Mouse (Mus musculus) frontal cortex, postnatal 14 days (tissue): ENCODE measurements around the gene Mid1.
A peak's percentile ranks its signal among the peaks of the same experiment; 100 is the strongest.
"Not testable (repeated sequence)": the region's sequence is repeated elsewhere in the genome, so short reads cannot be mapped to it uniquely, and the experiment has no call there.

Experiments used
- DNase-seq, 2 experiments: peaks; one replicate each; pipeline ENCODE4 v3.0.0; 2022; ENCODE audit warnings: low spot score in 2 of 2

Mid1 gene

DNA sequence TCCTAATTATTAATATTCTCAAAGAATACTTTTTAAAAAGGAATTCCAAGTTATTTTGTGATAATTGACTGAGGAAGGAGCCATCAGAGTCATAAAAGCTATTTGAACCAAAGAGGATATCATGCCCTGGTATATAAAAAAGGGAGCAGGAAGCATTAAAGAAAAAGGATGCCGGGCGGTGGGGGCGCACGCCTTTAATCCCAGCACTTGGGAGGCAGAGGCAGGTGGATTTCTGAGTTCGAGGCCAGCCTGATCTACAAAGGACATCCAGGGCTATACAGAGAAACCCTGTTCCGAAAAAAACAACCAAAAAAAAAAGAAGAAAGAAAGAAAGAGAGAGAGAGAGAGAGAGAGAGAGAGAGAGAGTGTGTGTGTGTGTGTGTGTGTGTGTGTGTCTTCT is 286.6 kb downstream of the Mid1 start:
- not testable (repeated sequence) for DNase-seq

DNA sequence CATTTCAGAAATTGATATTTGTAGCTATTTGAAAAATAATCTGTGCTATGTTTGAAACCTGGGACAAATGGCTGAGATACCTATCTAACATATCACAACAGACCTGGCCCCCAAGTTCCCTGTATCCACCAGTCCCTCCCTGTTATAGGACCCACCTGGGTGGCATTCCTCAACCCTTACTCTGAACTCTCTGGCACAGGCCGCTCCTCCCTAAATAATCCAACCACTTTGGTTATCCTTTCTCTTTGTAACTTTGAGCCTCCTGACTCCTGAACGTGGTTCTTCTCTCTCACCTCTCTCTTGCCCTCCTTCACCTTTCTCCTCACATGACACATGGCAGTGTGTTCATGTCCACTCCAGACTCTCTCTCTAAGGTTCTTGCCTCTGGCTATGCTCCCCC is 287.1 kb downstream of the Mid1 start:
- DNase-seq = peak in 1 of 2 experiments; percentile 2

DNA sequence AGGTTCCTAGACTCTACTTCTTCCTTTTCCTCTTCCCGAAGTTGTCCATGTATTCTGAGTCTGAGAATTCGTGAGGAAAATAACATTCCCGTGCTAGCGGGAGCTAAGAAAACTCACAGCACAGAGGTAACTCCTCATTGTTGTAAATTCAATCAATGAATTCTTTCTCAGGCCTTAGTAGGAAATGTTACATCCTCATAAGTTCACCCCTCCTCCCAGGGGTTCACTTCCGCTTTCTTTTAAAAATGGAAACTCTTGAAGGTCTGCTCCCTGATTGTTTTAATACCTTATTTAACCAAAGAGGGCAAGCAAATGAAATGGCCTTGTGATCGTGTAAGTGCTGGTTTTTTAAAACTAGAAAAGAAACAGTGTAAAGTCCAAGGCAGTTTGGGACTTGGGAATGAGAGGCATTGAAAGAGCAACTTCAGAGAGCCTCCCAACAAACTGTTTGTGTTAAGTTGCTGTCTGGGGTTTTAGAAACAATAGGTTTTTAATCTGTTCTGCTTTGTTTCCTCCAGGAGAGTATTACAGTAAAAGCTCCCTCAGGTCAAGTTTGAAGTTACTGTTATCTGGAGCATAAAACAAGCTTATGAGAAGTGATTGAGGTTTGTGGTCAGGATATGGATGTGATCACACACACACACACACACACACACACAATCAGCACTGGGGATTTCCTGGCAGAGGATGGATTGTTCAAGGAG is 287.9 kb downstream of the Mid1 start:
- peak in 1 of 2 experiments; percentile 3 for DNase-seq

DNA sequence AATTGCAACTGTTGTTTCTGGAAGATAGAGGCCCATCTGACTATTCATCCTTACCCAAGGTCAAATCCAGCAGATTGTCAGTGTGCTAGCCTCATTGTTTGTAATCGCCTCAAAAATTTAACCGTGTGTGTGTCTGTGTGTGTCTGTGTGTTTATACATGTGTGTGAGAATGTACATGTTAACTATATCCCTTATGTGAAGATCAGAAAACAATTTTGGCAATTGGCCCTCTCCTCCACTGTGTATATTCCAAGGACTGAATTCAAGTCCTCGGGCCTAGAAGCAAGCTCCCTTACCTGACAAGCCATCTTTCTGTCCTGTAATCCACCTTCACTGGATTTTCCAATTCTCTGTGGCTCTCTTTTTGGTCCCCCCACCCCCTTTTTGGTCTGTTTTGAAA is 288.8 kb downstream of the Mid1 start:
- peak in 1 of 2 experiments; percentile 9 for DNase-seq

DNA sequence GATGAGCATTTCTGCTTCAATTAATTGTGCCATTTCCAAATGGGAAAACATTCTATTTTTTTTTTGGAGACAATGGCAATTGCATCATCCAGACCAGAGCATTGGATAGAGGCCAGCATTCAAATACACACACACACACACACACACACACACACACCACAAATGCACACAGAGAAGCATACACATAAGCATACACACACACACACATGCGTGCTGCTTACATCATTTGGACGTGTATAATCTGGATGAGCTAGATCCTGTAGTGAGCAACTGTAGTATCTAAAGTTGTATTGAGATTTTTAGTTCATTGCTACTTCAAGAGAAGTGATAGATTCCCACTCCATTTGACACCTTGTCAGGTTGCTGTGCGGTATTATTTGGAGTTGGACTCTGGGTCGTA is 289.5 kb downstream of the Mid1 start:
- DNase-seq = peak in 1 of 2 experiments; percentile 6

DNA sequence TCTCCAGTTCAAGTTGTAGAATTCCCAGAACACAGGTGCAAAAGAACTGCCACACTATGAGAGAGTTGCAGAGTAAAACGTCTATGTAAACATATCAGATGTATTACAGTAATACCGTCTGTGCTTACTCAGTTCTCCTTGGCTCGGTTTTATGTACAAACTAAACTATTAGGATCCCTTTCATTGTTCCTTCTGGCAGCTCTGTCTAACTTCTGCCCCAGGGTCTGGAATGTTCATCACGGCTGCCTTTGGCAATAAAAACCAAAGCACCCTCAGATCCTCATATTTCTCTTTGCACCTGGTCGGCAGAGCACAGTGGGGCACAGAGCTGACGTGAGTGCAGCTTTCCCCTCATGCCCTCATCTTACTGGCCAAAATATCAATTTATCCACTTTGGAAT is 290.0 kb downstream of the Mid1 start:
- peak in 1 of 2 experiments; percentile 14 for DNase-seq

DNA sequence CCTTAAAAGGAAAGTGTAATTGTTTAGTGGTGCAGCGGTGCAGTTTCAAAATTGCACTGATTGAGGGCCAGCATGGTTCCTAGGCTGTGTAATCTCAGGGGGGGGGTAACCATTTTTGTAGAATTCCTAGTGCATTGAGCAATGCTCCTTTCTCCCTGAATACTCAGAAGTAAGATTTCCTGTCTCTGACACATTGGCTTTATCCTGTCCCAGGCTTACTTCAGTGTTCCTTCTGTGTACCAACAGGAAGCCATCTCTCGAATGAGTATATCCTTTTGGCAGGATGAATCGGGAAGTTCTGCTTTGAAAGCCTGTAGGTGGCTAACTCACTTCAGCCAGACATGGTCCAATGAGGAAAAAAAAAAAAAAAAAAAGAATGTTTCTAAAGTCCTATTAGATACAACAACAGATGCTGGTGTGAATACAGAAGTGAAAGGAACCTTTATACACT is 290.7 kb downstream of the Mid1 start:
- peak in 1 of 2 experiments; percentile 7 for DNase-seq

DNA sequence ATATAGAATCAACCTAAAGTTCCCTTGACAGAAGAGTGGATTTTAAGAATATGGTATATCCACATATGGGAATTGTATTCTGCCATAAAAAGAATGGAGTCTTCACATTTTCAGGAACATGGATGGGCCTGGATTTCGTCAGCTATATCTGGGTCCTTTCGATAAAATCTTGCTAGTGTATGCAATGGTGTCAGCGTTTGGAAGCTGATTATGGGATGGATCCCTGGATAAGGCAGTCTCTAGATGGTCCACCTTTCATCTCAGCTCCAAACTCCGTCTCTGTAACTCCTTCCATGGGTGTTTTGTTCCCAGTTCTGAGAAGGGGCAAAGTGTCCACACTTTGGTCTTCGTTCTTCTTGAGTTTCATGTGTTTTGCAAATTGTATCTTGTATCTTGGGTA is 291.3 kb downstream of the Mid1 start:
- peak in 1 of 2 experiments; percentile 2 for DNase-seq

DNA sequence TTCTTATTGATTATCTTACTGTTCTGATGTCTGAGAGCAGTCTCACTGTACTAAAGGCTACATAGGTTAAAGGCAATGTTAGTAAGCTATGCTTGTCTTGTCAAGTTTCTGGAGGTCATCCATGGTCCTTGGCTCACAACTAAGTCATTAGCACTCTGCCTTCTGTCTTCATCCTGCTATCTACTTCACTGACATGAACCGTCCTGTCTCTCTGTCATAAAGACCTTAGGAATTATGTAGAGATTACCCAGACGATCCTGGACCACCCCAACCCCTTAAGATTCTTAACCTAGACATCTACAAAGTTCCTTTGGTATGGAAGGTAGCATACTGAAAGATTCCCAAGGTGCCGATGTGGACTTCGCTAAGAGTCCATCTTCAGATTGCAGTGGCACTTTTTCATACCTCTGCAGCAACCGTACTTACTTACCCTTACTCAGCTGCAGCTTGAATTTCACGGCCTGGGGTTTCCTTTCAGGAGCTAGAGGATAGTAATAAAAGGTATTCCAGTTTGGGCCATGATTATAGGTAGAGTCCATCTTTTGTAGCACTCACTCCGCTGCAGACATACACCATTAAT is 292.9 kb downstream of the Mid1 start:
- DNase-seq = not testable (repeated sequence)

DNA sequence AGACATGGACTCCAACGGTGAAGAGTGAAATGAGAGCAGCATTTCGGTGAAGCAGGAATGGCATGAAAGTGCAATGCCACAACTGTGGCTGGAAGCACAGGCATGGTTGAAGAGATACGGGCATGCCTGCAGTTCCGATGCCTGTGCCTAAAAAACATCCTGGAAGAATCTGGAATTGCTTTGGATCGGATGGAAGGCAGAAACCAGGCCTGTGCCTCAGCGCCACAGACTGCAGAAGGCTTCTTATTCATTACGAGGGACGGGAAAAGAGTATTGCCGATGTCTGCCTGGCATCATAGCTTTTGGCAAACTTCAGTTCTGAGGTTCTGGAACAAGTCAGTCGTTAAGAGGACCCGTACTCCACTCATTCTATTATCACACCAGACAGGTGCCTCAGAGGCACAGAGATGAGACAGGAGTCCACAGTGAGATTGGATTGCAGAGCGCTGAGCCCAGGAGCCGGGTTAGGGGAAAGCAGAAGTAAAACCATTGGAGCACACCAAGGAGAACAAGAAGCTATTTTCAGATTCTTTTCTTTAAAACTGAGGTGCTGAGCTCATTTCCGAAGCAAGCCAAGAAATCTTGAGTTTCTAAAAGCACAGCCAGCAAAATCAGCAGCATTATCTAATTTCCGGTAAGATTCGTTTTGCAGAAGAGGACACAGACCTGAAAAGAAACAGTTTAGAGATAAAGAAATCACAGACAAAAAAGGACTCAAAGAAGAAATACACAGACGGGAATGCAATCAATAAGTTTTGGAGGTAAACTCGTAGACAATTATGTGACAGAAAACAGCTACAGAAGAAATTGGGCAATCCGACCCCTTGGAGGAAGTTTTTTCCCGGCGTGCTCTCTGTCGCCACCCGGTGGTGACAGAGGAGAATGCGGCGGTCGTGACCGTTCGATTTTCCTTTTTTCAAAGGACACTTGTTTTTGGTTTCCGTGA is 293.7 kb downstream of the Mid1 start:
- DNase-seq = peak; percentile 77 to 86

DNA sequence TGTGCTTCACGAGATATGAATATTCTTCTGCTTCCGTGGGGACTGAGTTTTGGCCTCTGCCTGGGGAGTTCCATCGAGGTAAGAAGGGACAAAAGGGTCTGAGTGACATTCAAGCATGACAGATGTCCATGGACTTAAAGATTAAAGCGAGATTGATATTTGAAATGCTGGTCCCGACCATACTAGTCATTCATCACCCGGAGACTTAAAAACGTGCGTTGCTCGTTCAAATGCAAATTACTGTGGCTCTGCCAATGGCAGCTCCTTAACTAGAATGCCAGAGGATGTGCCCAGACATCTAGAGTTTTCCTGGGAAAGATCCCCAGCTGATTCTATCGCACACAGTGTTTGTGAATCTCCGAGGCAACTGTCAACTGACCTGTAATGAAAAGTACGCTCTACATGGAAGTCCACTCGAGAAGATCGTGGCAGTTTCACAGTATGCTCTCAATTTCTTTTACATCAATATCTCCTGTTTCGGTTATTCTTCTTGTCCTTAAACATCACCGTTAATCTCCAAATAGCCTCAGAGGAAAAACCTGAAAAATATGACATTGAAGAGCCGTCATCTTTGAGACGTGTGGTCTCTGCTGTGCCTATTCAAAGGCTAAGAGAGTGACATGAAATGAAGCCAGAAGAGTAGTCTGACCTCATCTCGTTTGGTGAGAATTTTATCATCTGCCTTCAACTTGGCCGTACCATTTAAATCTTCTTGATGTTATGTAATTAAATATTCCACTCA is 294.6 kb downstream of the Mid1 start:
- DNase-seq = peak; percentile 50 to 61

DNA sequence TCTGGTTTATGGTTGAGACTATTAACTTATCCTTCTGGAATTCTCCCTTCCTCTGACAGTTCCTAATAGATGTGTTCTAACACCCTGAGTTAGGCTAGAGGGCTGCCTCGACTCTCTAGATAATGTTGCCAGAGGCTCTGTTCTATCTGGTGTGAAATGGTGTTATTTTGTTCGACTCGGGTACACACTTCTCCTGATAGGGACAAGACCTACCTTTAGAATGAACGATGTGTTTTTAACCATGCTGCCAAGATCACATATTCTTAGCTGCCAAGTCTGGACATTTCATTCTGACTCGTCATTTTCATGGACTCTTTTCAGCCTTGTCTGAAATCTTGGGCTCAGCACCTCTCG is 295.2 kb downstream of the Mid1 start:
- DNase-seq = peak in 1 of 2 experiments; percentile 30

DNA sequence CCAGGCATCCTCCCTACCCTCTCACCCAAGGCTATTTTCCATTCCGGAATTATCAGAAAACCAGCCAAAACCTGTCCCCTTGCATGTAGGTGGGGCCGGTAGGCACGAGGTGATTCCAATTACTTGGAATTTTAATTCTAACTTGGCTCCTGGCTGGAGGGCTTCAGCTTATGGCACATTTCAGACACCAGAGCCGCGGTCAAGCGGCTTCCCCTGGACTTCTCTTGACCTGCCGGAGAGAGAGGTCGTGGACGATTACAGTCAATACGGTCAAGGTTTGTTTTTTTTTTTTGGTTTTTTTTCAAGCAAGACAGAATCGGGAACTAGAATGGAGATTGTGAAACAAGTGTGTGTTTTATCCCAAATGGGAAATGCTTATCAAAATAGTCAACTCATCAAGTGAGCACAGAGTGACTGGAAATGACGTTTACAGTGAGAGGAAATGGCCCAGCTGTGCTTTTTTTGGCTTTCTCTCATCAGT is 295.9 kb downstream of the Mid1 start:
- DNase-seq = peak in 1 of 2 experiments; percentile 20

DNA sequence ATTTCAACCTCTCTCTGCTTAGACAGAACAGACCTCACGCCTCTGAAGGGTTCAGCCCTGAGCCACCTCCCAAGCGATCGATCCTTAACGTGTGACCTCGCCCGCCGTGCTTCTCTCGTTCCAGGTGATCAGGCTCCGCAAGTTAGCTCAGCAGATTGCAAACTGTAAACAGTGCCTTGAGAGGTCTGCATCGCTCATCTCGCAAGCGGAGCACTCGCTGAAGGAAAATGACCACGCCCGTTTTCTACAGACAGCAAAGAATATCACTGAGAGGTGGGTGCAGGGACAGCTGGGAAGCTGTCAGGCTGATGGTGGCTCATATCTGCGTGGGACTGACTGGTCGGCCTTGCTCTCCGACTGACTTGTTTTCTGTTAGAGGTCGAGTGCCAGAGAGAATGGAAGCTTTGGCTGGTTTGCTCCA is 296.8 kb downstream of the Mid1 start:
- DNase-seq = peak; percentile 53 to 58

DNA sequence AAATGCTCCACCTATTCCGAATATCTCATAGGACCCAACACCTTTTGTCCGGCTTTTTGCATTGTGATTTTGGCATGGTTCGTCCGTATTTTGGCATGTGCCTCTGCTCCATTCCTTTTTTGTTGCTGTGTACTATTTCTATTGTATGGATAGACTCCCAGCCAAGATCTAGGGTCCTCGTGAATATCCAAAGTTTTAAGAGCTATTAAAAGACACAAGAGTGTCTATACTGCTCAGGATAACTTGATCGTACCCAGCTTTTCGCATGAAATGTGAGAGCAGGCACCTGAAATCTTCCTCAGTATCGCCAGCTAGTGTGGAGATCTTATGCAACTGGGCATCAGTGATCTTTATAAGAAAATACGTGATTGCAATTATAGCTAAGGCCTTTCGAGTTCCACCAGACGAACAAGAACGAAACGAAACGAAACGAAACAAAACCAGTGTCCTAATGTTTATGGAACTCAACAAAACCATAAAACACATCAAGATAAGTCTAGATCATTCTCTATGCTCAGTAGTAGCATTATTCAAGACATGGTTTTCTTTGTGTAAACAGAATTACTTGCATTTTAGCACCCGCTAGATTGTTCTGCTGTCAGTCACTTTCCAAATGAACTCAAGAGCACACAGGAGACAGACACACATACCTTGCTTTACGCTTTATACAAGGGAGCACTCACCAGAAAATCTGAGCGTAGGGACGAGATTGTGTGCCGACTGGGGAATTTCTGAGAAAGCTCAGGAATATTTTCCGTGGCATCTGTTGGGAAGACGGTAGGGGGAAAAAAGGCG is 297.8 kb downstream of the Mid1 start:
- peak in 1 of 2 experiments; percentile 5 for DNase-seq

DNA sequence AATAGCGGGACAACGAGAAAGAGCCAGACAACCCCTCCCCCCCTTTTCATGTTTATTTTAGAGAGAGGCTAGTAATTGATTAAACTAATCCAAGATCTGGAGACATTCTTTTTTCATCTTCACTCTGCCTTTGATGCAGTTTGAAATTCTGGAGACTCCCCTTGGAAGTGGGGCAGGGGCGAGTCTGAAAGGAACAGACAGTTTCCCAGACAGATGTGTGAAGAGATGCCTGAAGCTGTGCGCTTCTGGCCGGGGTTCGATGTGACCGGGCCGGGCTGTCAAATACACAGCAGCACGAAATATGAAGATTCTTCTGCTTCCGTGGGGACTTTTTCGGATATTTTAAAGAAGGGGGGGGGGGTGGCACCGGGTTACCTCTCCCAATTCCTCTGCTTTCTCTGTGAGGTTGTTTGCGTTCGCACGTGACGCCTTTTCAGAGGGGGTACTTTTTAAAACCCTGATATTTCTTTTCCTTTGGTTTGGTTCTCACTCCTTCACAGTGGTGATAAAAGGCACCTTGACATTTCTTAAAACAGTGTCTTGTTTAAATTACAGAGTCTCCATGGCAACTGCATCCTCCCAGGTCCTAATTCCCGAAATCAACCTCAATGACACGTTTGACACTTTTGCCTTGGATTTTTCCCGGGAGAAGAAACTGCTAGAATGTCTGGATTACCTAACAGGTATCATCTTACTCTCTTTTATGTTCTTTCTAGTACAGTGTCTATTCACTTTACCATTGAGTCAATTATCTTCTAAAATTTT is 298.6 kb downstream of the Mid1 start:
- peak in 1 of 2 experiments; percentile 30 for DNase-seq

DNA sequence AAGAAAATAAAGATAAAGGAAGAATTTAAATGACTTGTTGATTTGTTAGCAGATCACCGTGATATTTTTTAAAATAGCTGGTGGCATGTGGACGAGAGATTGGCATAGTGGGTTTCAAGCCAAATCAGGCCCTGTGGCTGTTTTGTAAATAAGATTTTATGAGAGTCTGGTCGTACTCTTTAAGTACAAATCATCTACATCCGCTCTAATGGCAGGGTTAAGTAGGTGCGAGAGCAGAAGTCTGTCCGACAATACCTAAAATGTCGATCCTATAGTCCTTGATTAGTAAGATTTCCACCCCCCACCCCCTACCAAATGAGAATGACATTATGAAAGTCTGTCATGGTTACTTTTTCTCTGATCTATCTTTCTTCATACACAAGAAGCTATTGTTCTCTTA is 299.3 kb downstream of the Mid1 start:
- not testable (repeated sequence) for DNase-seq

DNA sequence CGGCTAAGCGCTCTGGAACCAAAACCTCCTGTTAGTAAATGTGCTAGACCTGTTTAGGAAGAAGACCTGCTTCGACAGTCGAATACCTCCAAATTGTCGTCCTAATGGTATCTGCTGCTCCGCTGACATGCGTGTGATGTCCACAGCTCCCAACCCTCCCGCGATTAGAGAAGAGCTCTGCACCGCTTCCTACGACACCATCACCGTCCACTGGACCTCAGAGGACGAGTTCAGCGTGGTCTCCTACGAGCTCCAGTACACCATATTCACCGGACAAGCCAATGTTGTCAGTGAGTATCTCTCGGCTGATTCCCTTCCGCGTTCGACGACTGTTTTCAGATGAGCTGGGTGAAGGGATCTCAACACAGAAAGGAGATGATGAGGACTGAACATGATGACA is 299.9 kb downstream of the Mid1 start:
- DNase-seq = peak; percentile 44 to 55

DNA sequence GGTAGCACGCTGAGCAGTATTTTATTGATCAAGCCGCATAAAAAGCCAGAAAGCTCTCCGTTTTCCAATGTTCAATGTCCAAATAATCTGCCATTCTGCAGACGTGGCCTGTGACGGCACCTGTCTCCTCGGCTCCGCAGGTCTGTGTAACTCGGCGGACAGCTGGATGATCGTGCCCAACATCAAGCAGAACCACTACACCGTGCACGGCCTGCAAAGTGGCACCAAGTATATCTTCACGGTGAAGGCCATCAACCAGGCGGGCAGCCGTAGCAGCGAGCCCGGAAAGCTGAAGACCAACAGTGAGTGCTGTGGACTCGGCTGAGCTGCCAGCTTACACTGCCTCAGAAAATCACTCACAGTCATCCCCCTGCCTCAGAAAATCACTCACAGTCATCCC is 300.8 kb downstream of the Mid1 start:
- peak; percentile 59 to 72 for DNase-seq
